Mouse (Mus musculus): ENCODE results near the gene Tdpoz1.
"Not testable (repeated sequence)": the region's sequence is repeated elsewhere in the genome, so short reads cannot be mapped to it uniquely, and the experiment has no call there.

The Tdpoz1 gene

DNA sequence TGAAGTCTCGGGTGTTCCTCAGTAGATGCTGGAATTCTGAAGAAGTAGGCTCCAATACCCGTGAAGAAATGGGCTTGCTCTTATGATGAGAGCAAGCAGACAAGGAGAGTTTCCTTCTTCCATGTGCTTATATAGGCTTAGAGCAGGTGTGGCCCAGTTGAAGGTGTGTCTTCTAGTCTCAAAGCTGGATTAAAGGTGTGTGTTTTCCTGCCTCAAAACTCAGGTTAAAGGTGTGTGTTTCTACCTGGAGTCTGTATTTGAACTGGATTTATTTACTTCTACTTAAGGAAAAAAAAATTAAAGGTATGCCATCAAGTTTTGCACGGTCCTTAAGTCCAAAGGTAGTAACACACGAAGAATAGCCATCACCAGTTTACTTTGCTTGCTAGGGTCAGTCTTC lies at the start of gene Tdpoz1:
Tdpoz1 (minus strand) TSS at position 101 of the 400 bp plus-strand sequence.
- not testable (repeated sequence) for DNase-seq (ENCODE audit: low spot score in 2 of 2)

DNA sequence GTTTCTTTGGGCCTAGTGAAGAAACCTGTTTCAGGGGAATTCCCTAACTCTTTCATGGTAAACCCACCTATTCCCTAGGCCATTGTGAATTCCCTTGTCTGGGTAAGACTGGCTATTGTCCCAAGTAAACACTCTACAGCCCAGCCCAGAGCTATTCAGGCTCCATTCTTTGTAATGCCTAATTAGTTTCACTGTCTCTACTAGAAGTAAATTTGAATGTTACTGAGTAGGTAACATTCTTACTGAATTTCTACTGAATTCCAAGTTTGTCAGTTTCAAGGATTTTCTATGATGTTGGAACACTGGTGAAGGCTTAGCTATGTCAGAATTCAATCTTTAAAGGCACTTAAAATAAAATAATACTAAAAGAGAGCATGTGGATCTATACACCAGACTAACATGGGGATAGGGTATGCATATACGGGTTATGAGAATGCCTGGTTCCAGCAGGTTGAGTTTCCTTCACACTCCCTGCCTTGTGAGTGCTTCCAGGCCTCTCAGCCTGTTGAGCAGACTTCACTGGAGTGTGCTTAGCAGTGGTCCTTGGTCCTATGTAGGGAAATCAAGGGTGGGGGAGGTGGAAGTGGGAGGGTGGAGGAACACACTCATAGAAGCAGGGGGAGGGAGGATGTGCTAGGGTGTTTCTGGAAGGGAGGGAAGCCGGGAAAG lies 33.0 kb upstream of the Tdpoz1 start:
- DNase-seq (ENCODE audit: low spot score in 2 of 2): not testable (repeated sequence)

DNA sequence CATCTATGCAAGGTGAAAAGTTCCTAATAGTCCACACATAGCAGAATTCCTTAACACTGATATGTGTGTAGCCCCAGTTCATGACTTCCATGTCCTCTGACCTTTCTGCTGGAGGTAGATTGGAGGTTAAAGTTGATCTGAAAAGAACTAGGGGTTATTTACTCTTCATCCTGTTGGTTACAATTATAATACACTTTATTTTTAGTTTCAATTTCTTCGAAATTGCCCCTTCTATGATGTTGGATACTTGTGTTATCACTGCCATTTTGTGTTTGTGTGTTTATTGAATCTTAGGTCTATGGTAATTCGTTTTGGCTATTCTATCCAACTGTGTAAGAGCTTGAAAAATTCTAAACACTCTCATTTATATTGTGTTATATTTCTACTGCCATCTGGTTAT lies 16.9 kb upstream of the Tdpoz1 start, which contains the start of gene Gm37596:
Gm37596 (minus strand) TSS at position 101 of the 400 bp plus-strand sequence.
- not testable (repeated sequence) for DNase-seq (ENCODE audit: low spot score in 2 of 2)

DNA sequence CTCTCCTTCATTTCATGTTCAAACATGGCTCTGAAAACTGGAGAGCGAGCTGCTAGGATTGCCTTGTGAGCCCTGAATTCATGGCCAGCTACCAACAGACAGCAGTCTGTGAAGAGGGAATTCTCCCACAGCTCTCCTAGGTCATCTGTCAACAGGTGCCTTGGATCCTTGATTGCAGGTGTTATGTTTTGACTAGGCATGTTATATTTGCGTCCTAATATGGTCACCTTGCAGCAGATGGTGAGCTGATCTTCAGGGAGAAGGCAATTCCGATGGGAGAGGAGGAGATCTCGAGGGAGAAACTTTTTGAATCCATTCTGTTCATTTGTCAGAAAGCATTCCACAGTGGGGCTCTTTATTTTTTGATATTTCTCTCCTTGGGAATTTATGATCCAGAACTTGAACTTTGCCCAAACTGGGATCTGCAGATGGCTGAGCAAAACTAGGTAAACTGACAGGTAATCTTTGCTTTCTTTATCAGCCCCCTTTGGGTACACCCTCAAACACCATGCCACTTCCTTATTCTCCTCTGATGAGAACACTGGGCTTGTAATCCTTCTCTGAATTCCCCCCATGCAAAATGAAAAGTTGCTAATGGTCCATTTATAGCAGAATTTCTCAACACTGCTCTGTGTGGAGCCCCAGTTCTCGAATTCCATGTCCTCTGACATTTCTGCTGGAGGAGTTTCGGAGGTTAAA lies 5.2 kb downstream of the Tdpoz1 start:
- DNase-seq (ENCODE audit: low spot score in 2 of 2): not testable (repeated sequence)

DNA sequence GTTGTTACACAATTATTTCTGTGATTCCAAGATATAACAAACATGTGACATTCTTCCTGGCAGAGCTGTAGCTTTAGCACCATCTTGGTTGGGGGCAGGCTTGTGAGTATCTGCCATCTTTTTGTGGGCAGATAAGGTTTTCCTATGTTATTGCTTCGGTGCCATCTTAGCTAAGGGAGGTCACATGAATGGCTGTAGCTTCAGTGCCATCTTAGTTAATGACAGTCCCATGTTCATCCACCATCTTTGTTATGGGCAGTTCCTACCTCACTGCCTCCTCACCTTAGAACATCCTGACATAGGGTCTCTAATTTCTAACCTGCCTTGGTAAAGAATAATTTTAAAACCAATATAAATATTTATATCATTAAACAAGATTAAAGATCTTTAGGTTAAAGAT lies 21.9 kb downstream of the Tdpoz1 start:
- no peak for DNase-seq (ENCODE audit: low spot score in 2 of 2)

DNA sequence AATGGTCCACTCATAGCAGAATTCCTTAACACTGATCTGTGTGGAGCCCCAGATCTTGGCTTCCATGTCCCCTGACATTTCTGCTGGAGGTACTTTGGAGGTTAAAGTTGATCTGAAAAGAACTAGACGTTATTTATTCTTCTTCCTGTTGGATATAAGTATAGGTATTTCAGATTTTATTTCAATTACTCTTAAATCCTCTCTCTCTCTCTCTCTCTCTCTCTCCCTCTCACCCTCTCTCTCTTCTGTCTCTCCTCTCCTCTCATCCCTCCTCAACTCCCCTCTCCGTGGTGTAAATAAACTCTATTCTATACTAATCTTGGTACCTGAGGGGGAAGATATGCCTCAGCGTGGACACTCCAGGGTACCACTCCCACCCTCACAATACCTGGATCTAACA lies 23.5 kb downstream of the Tdpoz1 start, which contains the start of gene Tdpoz2:
Tdpoz2 (minus strand) TSS at position 101 of the 400 bp plus-strand sequence.
- no peak for DNase-seq (ENCODE audit: low spot score in 2 of 2)

DNA sequence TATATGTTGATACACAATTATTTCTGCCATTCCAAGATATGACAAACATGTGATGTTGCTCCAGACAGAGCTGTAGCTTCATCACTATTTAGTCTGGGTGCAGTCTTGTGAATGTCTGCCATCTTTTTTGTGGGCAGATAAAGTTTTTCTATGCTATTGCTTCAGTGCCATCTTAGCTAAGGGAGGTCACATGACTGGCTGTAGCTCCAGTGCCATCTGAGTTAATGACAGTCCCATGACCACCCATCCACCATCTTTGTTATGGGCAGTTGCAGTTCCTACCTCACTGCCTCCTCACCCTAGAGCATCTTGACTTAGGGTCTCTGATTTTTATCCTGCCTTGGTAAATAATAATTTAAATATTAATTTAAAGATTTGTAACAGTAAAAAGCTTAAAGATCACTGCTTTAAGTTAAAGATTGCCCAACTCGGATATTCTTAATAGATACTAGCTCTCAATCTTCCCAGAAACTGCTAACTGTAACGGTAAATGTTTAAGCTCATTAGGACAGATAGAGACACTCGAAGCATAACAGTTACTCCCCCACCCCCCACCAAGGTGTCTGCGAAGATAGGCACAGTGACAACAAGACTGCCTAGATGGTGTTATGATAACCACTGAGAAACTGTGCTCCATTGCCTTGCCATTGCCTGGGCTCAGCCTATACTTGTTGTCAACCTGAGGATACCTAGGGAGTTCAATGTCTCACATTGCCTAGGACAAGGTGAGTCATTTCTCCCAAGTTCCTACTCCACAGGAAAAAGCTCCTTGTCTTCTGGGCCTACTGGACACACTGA lies 45.0 kb downstream of the Tdpoz1 start:
- DNase-seq (ENCODE audit: low spot score in 2 of 2): not testable (repeated sequence)
